Mouse (Mus musculus) right cerebral cortex, postnatal 4 days (tissue): ENCODE results near the gene 2610528J11Rik.
"Not testable (repeated sequence)": the region's sequence is repeated elsewhere in the genome, so short reads cannot be mapped to it uniquely, and the experiment has no call there.

ENCODE experiments used
- DNase-seq: peaks from one replicate; pipeline ENCODE4 v3.0.0-alpha.2; 2022

2610528J11Rik gene

GRCm38 (mm10) chr4:118542510-118543157, 15.8 kb downstream of the 2610528J11Rik start:
- no peak for DNase-seq

GRCm38 (mm10) chr4:118543158-118543530, 16.3 kb downstream of the 2610528J11Rik start:
- DNase-seq = no peak

- DNase-seq = no peak
Observed at GRCm38 (mm10) chr4:118543592-118544260, 16.9 kb downstream of the 2610528J11Rik start, which contains the start of gene Tmem125. TSS of gene Tmem125 (minus strand) at chr4:118544044.

GRCm38 (mm10) chr4:118544441-118545127, 17.8 kb downstream of the 2610528J11Rik start:
- DNase-seq = no peak

GRCm38 (mm10) chr4:118547424-118548129, 20.8 kb downstream of the 2610528J11Rik start:
- peak; percentile 42 for DNase-seq

GRCm38 (mm10) chr4:118548130-118548480, 21.3 kb downstream of the 2610528J11Rik start:
- not testable (repeated sequence) for DNase-seq

- DNase-seq = no peak
Observed at GRCm38 (mm10) chr4:118553039-118553649, 26.3 kb downstream of the 2610528J11Rik start.

- peak; percentile 40 for DNase-seq
Observed at GRCm38 (mm10) chr4:118564062-118564925, 37.5 kb downstream of the 2610528J11Rik start.

- no peak for DNase-seq
Observed at GRCm38 (mm10) chr4:118564926-118565279, 38.1 kb downstream of the 2610528J11Rik start.

GRCm38 (mm10) chr4:118566161-118566676, 39.4 kb downstream of the 2610528J11Rik start:
- no peak for DNase-seq

- DNase-seq = no peak
Observed at GRCm38 (mm10) chr4:118568709-118569108, 41.9 kb downstream of the 2610528J11Rik start.

GRCm38 (mm10) chr4:118569320-118569719, 42.5 kb downstream of the 2610528J11Rik start:
- DNase-seq = no peak

- peak; percentile 39 for DNase-seq
Observed at GRCm38 (mm10) chr4:118571441-118571840, 44.6 kb downstream of the 2610528J11Rik start.

- peak; percentile 98 for DNase-seq
Observed at GRCm38 (mm10) chr4:118576097-118576496, 49.3 kb downstream of the 2610528J11Rik start.

GRCm38 (mm10) chr4:118579313-118579712, 52.5 kb downstream of the 2610528J11Rik start:
- peak; percentile 70 for DNase-seq
